Comparison of ENCODE assay signal across 19 mouse cellular contexts in the genomic region with DNA sequence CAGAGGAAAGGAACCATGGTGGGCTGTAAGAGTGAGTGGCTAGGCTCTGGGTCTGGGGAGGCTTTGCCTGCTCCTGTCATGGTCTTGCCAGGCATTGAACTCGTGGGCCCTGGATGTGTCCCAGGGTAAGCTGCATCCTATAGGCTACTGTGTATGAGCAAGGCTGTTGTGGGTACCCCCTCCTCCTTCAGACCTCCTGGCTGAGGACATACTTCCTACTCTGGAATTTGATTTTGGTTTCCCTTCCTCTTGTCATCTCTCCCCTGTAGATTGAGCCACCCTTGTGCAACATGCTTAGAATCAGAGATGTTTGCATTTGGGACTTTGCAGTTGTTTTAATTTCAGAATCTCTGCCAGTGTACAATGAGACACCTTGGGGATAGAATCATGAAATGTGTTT.
"Had no signal": no experiment of that assay in that cellular context is flagged by ENCODE, and none has a peak within 500 bp of the region (broad histone marks: within the 10 kb centered on the region; RNA-seq: fewer than 3 reads in every experiment).

No protein-coding gene starts in this region.

- H3K36me3 ChIP-seq: hindbrain, embryonic 12.5 days; liver, embryonic 13.5 days had no signal

- H3K27me3 ChIP-seq: heart, embryonic 12.5 days; hindbrain, embryonic 12.5 days; intestine, embryonic 15.5 days; limb, embryonic 12.5 days; liver, embryonic 13.5 days had no signal

- H3K4me3 ChIP-seq: heart, embryonic 10.5 days; heart, embryonic 12.5 days; hindbrain, embryonic 12.5 days; intestine, embryonic 15.5 days; left cerebral cortex, adult 2 months; limb, embryonic 10.5 days; limb, embryonic 12.5 days; liver, embryonic 13.5 days had no signal

- H3K27ac ChIP-seq: heart, embryonic 10.5 days; hindbrain, embryonic 12.5 days; hindbrain, embryonic 14.5 days; intestine, embryonic 15.5 days; limb, embryonic 10.5 days; limb, embryonic 12.5 days; liver, embryonic 13.5 days had no signal

- H3K4me2 ChIP-seq: heart, embryonic 12.5 days; hindbrain, embryonic 12.5 days; hindbrain, embryonic 14.5 days; intestine, embryonic 15.5 days; limb, embryonic 12.5 days; liver, embryonic 11.5 days; liver, embryonic 13.5 days had no signal

- DNase-seq: gastrocnemius, postnatal 14 days; gastrocnemius, postnatal 36 days; heart, postnatal 10 days; kidney, adult 18-20 months; kidney, adult 8-10 months; kidney, postnatal 10 days; kidney, postnatal 25 days; kidney, postnatal 4 days; liver; liver, embryonic 13.5 days had no signal
